Mouse (Mus musculus): ENCODE results near the gene Med1.
A peak's percentile ranks its signal among the peaks of the same experiment; 100 is the strongest.
"Not testable (repeated sequence)": the region's sequence is repeated elsewhere in the genome, so short reads cannot be mapped to it uniquely, and the experiment has no call there.

The Med1 gene

GRCm38 (mm10) chr11:98192901-98193805, at the start of gene Med1:
Med1 (minus strand) TSS chr11:98193293.
- DNase-seq (ENCODE audit: low read depth, low spot score) = peak; percentile 99

DNA sequence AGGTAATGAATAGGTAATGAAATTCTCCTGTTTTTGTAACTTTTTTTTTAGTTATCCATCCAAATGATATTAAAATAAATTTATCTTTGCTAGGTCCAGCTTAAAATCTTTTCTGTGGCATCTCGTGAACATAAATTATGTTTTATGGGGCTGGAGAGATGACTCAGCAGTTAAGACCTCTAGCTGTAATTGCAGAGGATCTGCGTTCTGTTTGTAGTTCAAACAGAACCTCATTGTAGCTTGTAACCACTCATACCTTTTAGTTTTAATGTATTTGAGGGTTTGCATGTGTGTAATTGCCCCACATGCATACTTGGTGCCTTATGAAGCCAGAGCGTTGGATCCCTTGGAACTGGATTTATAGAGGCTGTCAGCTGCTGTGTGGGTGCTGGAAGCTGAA, 45.9 kb upstream of the Med1 start:
- no peak for DNase-seq (ENCODE audit: low read depth, low spot score)

DNA sequence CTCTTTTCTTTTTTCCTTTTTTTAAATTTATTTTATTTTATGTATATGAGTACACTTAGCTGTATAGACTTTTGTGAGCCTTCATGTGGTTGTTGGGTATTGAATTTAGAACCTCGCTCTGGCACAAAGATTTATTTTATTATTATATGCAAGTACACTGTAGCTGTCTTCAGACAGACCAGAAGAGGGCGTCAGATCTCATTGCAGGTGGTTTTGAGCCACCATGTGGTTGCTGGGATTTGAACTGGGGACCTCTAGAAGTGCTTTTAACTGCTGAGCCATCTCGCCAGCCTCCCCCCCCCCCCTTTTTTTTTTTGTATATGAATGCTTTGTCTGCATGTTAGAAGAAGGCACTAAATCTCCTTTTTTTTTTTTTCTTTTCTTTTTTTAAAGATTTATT, 45.3 kb upstream of the Med1 start:
- DNase-seq (ENCODE audit: low read depth, low spot score) = no peak

DNA sequence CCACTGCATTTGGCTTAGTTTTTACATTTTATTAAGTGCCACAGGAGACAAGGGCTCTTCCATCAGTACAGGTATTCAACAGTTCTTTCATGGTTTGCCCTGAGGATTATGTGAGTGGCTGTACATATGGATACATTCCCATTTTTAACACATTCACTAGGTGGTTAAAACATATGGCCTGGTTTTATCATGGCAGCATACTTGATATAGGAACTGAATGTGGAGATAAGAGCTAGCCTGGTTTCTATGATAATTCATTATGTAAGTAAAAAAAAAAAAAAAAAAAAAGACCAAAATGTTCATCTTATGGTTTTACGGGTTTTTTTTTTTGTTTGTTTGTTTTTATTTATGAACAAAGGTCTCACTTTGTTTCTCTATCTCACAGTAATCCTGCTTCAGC, 33.3 kb upstream of the Med1 start:
- DNase-seq (ENCODE audit: low read depth, low spot score) = no peak

- no peak for DNase-seq (ENCODE audit: low read depth, low spot score)
These were observed 20.2 kb upstream of the Med1 start for GRCm38 (mm10) chr11:98213311-98213710.

- DNase-seq (ENCODE audit: low read depth, low spot score) = not testable (repeated sequence)
These were observed 16.6 kb upstream of the Med1 start for GRCm38 (mm10) chr11:98209661-98210060.

DNA sequence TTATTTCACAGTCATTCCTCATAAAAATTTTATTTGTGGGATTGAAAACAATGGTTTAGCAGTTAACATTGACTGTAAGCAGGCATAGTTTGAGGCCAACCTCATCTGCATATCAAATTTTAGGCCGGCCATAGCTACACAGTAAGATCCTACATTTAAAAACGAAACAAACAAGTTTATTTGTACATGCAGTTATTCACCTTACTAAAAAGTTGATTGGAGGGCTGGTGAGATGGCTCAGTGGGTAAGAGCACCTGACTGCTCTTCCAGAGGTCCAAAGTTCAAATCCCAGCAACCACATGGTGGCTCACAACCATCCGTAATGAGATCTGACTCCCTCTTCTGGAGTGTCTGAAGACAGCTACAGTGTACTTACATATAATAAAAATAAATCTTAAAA, 13.2 kb upstream of the Med1 start:
- DNase-seq (ENCODE audit: low read depth, low spot score) = not testable (repeated sequence)

- no peak for DNase-seq (ENCODE audit: low read depth, low spot score)
These were observed 12.4 kb upstream of the Med1 start for GRCm38 (mm10) chr11:98205463-98205862.

GRCm38 (mm10) chr11:98203931-98204421, 10.9 kb upstream of the Med1 start:
- DNase-seq (ENCODE audit: low read depth, low spot score) = no peak

DNA sequence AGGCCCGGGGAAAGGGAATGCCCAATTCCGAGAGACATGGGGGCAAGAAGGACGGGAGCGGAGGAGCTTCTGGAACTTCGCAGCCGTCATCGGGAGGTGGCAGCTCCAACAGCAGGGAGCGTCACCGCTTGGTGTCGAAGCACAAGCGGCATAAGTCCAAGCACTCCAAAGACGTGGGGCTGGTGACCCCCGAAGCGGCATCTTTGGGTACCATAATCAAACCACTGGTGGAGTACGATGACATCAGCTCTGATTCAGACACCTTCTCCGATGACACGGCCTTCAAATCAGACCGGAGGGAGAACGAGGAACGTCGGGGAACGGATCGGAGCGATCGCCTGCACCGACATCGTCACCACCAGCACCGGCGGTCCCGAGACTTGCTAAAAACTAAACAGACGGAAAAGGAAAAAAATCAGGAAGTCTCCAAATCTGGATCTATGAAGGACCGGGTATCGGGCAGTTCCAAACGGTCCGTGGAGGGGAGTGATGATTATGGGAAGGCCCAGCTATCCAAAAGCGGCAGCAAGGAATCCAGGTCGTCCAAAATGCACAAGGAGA, 10.3 kb upstream of the Med1 start:
- no peak for DNase-seq (ENCODE audit: low read depth, low spot score)

DNA sequence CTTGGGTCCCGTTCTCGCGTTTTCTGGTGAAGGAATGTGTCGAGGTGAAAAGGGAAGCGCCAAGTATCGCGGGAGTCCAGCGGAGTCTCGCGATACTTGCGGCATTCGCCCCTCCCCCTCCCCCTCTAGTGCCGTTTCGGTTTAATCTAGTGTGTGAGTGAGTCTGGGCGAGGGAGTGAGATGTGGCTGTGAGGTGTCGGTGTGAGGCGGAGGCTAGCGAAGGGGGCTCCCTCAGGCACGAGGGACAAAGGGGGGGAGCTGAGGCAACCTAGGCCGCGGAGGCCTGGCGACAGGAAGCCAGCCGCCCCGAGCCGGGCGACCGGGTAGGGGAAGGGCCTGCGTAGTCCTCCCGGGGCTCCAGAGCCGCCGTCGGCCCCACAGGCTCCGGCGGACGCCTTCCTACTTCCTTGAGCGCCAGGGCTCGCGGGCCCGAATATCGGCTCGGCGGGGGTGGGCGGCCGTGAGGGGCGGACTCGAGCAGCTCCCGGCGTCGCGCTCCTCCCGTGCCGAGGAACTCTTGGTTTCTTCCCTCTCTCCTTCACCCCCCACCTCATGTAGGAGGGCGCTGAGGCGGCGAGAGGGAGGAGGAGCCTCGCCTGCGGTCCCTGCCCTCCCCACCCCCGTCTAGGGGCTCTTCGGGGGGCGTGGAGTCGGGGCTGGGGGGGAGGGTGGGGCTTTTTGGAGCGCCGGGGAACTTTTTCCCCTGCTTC, 9.7 kb upstream of the Med1 start, which contains the start of gene Cdk12:
Gene Cdk12 (plus strand): TSS at position 419 of the 710 bp plus-strand sequence.
- peak; percentile 99 for DNase-seq (ENCODE audit: low read depth, low spot score)

GRCm38 (mm10) chr11:98201791-98202640, 8.9 kb upstream of the Med1 start:
- DNase-seq (ENCODE audit: low read depth, low spot score) = no peak

DNA sequence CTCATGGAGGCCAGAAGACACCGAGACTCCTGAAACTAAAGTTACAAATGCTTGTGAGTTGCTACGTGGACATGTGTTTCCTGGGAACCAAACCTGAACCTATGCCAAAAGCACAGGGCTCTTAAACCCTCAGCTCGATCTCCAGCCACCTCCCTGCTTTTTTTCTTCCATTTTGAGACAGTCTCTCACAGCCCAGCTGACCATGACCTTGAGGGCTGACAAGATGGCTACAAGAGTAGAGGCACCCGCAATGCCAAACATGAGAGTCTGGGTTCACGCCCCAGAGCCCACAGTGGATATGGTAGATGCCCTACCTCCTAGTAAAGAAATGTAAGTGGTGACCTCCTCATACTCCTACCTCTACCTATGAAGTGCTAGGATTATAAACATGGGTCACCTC, 2.3 kb downstream of the Med1 start:
- no peak for DNase-seq (ENCODE audit: low read depth, low spot score)

DNA sequence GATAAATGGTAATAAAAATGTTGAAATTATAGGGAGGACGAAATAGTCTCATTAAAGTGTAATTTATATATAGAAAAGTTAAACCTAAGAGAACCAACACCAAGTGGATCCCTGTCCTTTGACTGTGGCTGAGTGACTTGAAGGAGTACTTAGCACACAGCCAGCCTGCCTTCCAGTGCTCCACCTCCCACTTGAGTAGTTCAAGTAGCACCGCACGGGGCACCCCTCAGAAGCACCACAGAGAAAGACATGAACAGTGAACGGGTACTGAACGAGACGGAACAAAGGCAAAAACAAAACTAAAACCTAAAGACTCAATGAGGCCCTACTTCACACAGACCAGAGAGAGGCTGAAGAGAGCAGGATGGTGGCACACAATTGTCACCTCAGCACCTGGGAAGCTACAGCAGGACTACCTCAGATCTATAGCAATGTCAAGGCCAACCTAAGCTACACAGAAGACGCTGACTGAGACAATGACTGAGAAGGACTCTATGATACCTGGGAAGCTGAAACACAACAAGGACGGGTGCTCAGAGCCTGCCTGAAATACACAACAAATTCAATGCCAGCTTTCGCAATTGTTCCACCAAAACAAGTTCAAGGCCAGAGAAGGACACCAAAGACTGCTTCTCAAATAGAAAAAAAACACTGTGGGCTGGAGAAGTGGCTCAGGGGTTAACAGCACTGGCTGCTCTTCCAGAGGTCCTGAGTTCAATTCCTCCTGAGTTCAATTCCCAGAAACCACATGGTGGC, 5.3 kb downstream of the Med1 start:
- no peak for DNase-seq (ENCODE audit: low read depth, low spot score)

DNA sequence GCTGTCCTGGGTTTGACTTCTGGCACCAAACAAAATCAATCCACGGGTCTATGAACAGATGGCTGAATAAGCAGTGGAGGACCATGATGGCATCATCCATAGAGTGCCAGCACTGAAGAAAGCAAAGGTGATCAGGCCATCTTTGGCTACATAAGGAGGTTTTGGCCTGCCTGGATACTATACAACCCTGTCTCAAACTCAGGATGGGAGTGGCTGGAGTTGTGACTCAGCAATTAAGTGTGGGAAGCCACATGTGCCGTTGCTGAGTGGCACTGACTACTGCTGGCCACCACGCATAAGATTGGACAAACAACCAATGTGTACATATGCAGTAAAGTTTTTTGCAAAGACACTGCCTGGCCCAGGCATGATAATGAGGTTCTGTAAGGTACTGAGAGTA, 10.9 kb downstream of the Med1 start:
- not testable (repeated sequence) for DNase-seq (ENCODE audit: low read depth, low spot score)

DNA sequence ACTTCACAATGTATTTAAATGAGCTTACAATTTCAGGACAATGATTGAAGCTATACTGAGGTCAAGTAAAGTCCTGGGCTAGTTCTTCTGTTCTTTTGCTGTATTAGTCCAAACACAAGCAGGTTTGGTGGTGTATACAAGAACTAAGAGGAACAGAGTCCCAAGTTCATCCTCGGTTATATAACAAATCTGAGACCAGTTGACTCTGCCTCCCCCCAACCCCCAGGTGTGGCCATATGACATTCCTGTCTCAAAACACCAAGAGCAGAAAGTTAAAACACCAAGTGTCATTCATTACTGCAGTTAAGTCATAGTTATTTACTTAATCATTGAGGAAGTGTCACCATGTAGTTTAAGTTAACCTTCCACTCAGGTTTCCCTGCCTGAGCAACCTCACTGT, 24.7 kb downstream of the Med1 start:
- DNase-seq (ENCODE audit: low read depth, low spot score) = no peak

- DNase-seq (ENCODE audit: low read depth, low spot score) = no peak
These were observed 38.0 kb downstream of the Med1 start for GRCm38 (mm10) chr11:98155094-98155493.

DNA sequence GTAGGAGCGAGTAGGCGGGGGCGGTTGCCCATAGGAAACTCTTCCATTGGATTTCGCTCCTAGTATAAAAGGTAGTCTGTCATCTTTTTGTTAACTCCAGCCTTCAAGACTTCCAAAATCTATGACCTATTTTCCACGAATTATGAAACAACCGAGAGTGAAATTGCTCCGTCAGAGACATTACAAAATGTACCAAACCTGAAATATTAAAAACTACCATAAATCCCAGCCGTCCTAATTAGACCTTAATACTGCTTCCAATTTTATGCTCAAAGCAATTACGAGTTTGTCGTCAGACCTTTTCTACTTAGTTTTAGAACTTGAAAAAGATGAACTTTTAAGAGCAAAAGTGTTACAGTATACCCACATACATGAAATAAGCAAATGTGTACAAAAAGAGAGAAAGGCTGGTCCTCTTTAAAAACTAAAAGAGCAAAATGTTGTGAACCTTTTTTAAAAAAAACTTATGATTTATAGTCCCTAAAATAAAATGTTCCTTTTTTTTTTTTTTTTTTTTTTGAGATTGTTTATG, 42.4 kb downstream of the Med1 start:
- no peak for DNase-seq (ENCODE audit: low read depth, low spot score)

- DNase-seq (ENCODE audit: low read depth, low spot score) = peak; percentile 96
These were observed 43.1 kb downstream of the Med1 start, which contains the start of gene Fbxl20 for GRCm38 (mm10) chr11:98149786-98150624. Fbxl20 (minus strand) TSS chr11:98150403.

All from WW6 (cell line).